Mouse (Mus musculus) heart, embryonic 13.5 days (tissue): ENCODE measurements around the gene Rffl. TPM values are rescaled to one million over a fixed set of nuclear protein-coding genes. Genes with fewer than 3 reads are reported as not detected.
A peak's percentile ranks its signal among the peaks of the same experiment; 100 is the strongest.

Experiments used
- ATAC-seq: fragments of 200-750 bp; cut with Nextera tagmentation; 2 replicates; pipeline ENCODE4 v1.8.0; 2017; ENCODE audit warnings: moderate TSS enrichment; ENCODE audit not compliant: insufficient number of reproducible peaks, low FRiP score, low TSS enrichment; ENCODE audit errors: extremely low read depth
- H3K27ac ChIP-seq: fragments of 300-500 bp; sonication (generic); replicated peaks from 2 replicates; pipeline ENCODE4 v1.5.1; 2015; ENCODE audit warnings: moderate library complexity, mild to moderate bottlenecking, inconsistent platforms
- H3K27me3 ChIP-seq: fragments of 300-500 bp; sonication (generic); replicated peaks from 2 replicates; pipeline ENCODE4 v1.6.1; 2015; ENCODE audit warnings: mild to moderate bottlenecking, inconsistent platforms
- H3K36me3 ChIP-seq: fragments of 300-500 bp; sonication (generic); 2 replicates; pipeline ENCODE4 v1.6.1; 2015; ENCODE audit warnings: mild to moderate bottlenecking, inconsistent platforms
- H3K4me1 ChIP-seq: fragments of 300-500 bp; sonication (generic); 2 replicates; pipeline ENCODE4 v1.6.1; 2015; ENCODE audit warnings: inconsistent platforms
- H3K4me2 ChIP-seq: fragments of 300-500 bp; sonication (generic); 2 replicates; pipeline ENCODE4 v1.6.1; 2015; ENCODE audit warnings: inconsistent platforms, mild to moderate bottlenecking, moderate library complexity
- H3K4me3 ChIP-seq: fragments of 300-500 bp; sonication (generic); 2 replicates; pipeline ENCODE4 v1.5.1; 2015; ENCODE audit warnings: moderate library complexity, mild to moderate bottlenecking, inconsistent platforms
- H3K9ac ChIP-seq: fragments of 300-500 bp; sonication (generic); 2 replicates; pipeline ENCODE4 v1.6.1; 2015; ENCODE audit warnings: inconsistent platforms, mild to moderate bottlenecking, moderate library complexity
- H3K9me3 ChIP-seq: fragments of 300-500 bp; sonication (generic); 2 replicates; pipeline ENCODE4 v1.6.1; 2016; ENCODE audit warnings: inconsistent platforms
- WGBS: fragments of 180-500 bp; shearing (Covaris S2); methylation state at CpG from one replicate; pipeline ENCODE4 v1.1.7; 2015; ENCODE audit warnings: mixed read lengths; 5-methylcytosine and 5-hydroxymethylcytosine counted together
- polyA plus RNA-seq: library from polyadenylated mRNA; unstranded; fragments of >200 nt; fragmentation: Nextera tagmentation; extraction: Ambion mirVana; gene quantifications from 2 replicates; pipeline ENCODE4 v1.2.1, GENCODE M21; 2015

The Rffl gene
- polyA plus RNA-seq, 1 experiment from 2014 or later: 5.3 TPM

- H3K4me1 ChIP-seq: peaks cover 14% of the 10 kb centered on the region
These were observed 51.7 kb downstream of the Rffl start for GRCm38 (mm10) chr11:82819350-82819749.

GRCm38 (mm10) chr11:82808485-82808884 lies 62.5 kb downstream of the Rffl start:
- no peak overlapping the region for H3K4me3 ChIP-seq

More at GRCm38 (mm10) chr11:82819350-82819749, 51.7 kb downstream of the Rffl start:
- H3K4me3 ChIP-seq: no peak overlapping the region
- H3K27me3 ChIP-seq: no peaks in the 10 kb centered on the region
- no peak overlapping the region for H3K27ac ChIP-seq
- no peak for ATAC-seq
- H3K9me3 ChIP-seq: no peaks in the 10 kb centered on the region
- H3K4me2 ChIP-seq: no peak overlapping the region
- WGBS: 46% methylated on average over 4 of the region's 4 CpGs
- H3K36me3 ChIP-seq: 0 out of 2 replicates have a peak, but pooled peaks cover 6% of the 10 kb centered on the region
- no peak overlapping the region for H3K9ac ChIP-seq

GRCm38 (mm10) chr11:82807370-82807769 lies 63.6 kb downstream of the Rffl start:
- Histone ChIP-seq H3K4me1 (peaks cover 33% of the 10 kb centered on the region), H3K27me3 (no peaks in the 10 kb centered on the region), H3K9me3 (no peaks in the 10 kb centered on the region), H3K4me2 (no peak overlapping the region), H3K27ac (no peak overlapping the region), H3K9ac (no peak overlapping the region), H3K36me3 (peaks cover 43% of the 10 kb centered on the region), H3K4me3 (no peak overlapping the region)
- ATAC-seq: no peak
- WGBS: 75% methylated on average over 3 of the region's 3 CpGs

More at GRCm38 (mm10) chr11:82808485-82808884, 62.5 kb downstream of the Rffl start:
- Histone ChIP-seq H3K4me1 (peaks cover 44% of the 10 kb centered on the region), H3K9me3 (no peaks in the 10 kb centered on the region), H3K27ac (peak overlapping the region; percentile 25; the same call in 1 of the 2 replicates), H3K27me3 (no peaks in the 10 kb centered on the region), H3K36me3 (peaks cover 35% of the 10 kb centered on the region), H3K9ac (no peak overlapping the region), H3K4me2 (no peak overlapping the region)
- WGBS: 49% methylated on average over 5 of the region's 5 CpGs
- ATAC-seq: no peak; the same call in 1 of the 2 replicates

GRCm38 (mm10) chr11:82806656-82807055 lies 64.4 kb downstream of the Rffl start:
- Histone ChIP-seq H3K27ac (no peak overlapping the region), H3K36me3 (peaks cover 50% of the 10 kb centered on the region), H3K9me3 (no peaks in the 10 kb centered on the region), H3K9ac (no peak overlapping the region), H3K27me3 (no peaks in the 10 kb centered on the region), H3K4me2 (no peak overlapping the region), H3K4me3 (no peak overlapping the region), H3K4me1 (peaks cover 27% of the 10 kb centered on the region)
- no peak for ATAC-seq
- WGBS: 48% methylated on average over 3 of the region's 3 CpGs

DNA sequence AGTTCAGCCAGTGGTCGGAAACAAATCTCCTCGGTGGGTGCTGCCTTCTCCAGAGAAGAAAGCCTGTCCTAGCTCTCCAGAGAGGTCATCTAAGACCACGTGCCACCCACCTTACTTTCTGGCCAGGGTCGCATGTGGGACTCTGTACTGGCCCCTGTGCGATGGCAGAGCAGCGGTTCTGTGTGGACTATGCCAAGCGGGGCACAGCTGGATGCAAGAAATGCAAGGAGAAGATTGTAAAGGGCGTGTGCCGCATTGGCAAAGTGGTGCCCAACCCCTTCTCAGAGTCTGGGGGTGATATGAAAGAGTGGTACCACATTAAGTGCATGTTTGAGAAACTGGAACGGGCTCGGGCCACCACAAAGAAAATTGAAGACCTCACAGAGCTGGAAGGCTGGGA lies 87.6 kb downstream of the Rffl start:
- H3K27ac ChIP-seq: no peak overlapping the region
- no peak overlapping the region for H3K9ac ChIP-seq
- no peaks in the 10 kb centered on the region for H3K9me3 ChIP-seq
- no peaks in the 10 kb centered on the region for H3K27me3 ChIP-seq
- no peak overlapping the region for H3K4me2 ChIP-seq
- no peak overlapping the region for H3K4me3 ChIP-seq
- peaks cover 54% of the 10 kb centered on the region for H3K36me3 ChIP-seq
- no peak for ATAC-seq
- 85% methylated on average over 11 of the region's 11 CpGs for WGBS
- H3K4me1 ChIP-seq: peaks cover 20% of the 10 kb centered on the region

DNA sequence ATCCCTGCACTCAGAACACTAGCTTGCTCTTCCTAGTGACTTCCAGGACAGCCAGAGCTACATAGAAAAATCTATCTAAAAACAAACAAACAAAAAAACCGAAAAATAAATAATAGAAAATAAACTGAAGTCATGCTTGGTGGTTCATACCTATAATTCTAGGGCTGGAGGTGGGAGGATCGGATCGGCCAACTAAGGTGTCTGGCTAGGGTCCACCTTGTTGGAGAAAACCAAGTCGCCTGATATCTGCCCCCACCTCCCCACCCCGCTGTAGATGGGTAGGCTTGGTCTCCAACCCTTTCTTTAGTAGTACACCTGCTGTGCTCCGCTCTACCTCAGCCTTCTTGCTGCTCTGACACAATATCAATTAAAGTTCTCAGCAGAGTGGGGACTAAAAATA lies 88.8 kb downstream of the Rffl start:
- H3K4me2 ChIP-seq: peak overlapping the region; percentile 80
- no peak for ATAC-seq
- peaks cover 41% of the 10 kb centered on the region for H3K36me3 ChIP-seq
- WGBS: 44% methylated on average over 6 of the region's 6 CpGs
- no peaks in the 10 kb centered on the region for H3K27me3 ChIP-seq
- H3K9me3 ChIP-seq: no peaks in the 10 kb centered on the region
- H3K4me3 ChIP-seq: peak overlapping the region; percentile 94
- H3K27ac ChIP-seq: peak overlapping the region; percentile 98
- H3K9ac ChIP-seq: peak overlapping the region; percentile 98
- peaks cover 20% of the 10 kb centered on the region for H3K4me1 ChIP-seq

DNA sequence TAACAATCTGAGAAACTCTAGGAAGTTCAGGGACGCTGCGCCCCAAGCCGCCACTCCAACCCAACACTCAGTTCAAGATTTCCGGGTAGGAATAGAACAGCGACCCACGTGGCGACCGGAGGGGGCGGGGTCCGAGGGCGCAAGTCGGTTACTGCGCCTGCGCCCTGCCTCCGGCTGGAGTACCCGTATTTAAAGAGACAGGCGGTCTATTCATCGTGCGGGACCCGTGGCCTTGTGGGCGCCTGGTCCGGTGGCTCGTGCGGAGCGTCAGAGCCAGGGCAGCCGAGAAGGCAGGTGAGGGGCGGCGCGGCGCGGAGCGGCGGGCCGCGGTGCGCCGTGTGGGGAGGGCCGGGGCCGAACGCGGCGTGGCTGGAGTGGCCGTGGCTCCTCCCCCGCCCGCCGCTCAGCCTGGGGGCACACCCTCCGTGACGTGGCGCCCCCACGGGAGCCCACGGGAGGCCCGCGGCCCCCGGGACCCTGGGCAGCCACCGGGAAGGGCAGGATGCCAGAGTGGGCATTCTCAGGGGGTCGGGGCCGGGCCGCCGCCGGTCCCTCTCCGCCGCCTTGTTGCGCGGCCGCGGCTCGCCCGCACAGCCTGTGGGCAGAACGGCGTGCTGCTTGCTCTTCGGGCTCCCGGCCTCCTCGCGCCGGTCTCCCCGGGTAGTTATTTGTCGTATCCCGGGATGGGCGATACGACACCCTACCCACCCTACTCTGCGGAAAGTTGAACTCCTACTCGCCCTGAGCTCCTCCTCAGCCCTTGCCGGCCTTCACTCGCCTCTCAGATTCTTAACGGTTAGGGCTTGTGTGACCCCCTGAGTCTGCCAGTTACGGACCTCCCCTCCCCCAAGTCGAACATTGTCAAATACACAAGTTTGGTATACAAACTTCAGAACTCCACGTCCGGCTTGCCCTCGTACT lies 89.8 kb downstream of the Rffl start, which contains the start of gene Lig3:
TSS of gene Lig3 (plus strand) at position 126 of the 921 bp plus-strand sequence.
- Histone ChIP-seq H3K27me3 (no peaks in the 10 kb centered on the region), H3K36me3 (peaks cover 32% of the 10 kb centered on the region), H3K4me3 (peak within 1 kb of the TSS; percentile 94), H3K9me3 (no peaks in the 10 kb centered on the region), H3K9ac (peak within 1 kb of the TSS; percentile 98), H3K27ac (peak within 1 kb of the TSS; percentile 98), H3K4me2 (peak within 1 kb of the TSS; percentile 80), H3K4me1 (peaks cover 20% of the 10 kb centered on the region)
- WGBS: under 1% methylated on average over 81 of the region's 90 CpGs
- ATAC-seq: peak; percentile 95

GRCm38 (mm10) chr11:82780134-82780533 lies 90.9 kb downstream of the Rffl start:
- Histone ChIP-seq H3K4me3 (peak overlapping the region; percentile 94), H3K9ac (peak overlapping the region; percentile 98), H3K4me2 (peak overlapping the region; percentile 80), H3K9me3 (no peaks in the 10 kb centered on the region), H3K36me3 (peaks cover 21% of the 10 kb centered on the region), H3K27me3 (no peaks in the 10 kb centered on the region), H3K4me1 (peaks cover 20% of the 10 kb centered on the region), H3K27ac (peak overlapping the region; percentile 98; the same call in 1 of the 2 replicates)
- ATAC-seq: no peak
- WGBS: 42% methylated on average over 5 of the region's 5 CpGs

DNA sequence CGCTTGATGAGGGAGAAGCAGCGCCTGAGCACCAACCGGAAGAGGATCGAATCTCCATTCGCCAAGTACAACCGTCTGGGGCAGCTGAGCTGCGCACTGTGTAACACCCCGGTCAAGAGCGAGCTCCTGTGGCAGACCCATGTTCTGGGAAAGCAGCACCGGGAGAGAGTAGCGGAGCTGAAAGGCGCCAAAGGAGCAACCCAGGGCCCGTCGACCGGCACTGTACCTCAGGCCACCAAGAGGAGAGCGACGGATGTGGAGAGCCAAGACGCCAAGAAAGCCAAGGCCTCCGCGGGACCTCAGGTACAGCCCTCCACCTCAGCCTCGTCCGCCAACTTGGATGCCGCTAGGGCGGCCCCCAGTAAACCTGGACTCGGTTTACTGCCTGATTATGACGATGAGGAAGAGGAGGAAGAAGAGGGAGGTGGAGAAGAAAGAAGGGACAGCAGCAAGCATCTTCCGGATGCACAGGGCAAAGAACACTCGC lies 106.5 kb downstream of the Rffl start:
- H3K27me3 ChIP-seq: 0 out of 2 replicates have a peak, but pooled peaks cover 3% of the 10 kb centered on the region
- H3K4me1 ChIP-seq: peaks cover 25% of the 10 kb centered on the region
- 0 out of 2 replicates have a peak, but pooled peaks cover 3% of the 10 kb centered on the region for H3K9me3 ChIP-seq
- H3K36me3 ChIP-seq: peaks cover 16% of the 10 kb centered on the region
- WGBS: under 1% methylated on average over 28 of the region's 28 CpGs
- H3K4me3 ChIP-seq: peak overlapping the region; percentile 86
- ATAC-seq: peak; percentile 48
- H3K4me2 ChIP-seq: peak overlapping the region; percentile 84
- H3K9ac ChIP-seq: peak overlapping the region; percentile 91
- H3K27ac ChIP-seq: peak overlapping the region; percentile 94

- peak; percentile 99 for ATAC-seq
- 0 out of 2 replicates have a peak, but pooled peaks cover 3% of the 10 kb centered on the region for H3K9me3 ChIP-seq
- peak within 1 kb of the TSS; percentile 94 for H3K27ac ChIP-seq
- H3K4me2 ChIP-seq: peak within 1 kb of the TSS; percentile 84
- H3K4me1 ChIP-seq: peaks cover 25% of the 10 kb centered on the region
- H3K36me3 ChIP-seq: peaks cover 10% of the 10 kb centered on the region
- 0 out of 2 replicates have a peak, but pooled peaks cover 7% of the 10 kb centered on the region for H3K27me3 ChIP-seq
- H3K9ac ChIP-seq: peak within 1 kb of the TSS; percentile 91
- peak within 1 kb of the TSS; percentile 86 for H3K4me3 ChIP-seq
- under 1% methylated on average over 44 of the region's 44 CpGs for WGBS
These were observed 107.1 kb downstream of the Rffl start, which contains the start of the genes Cct6b and Zfp830 for GRCm38 (mm10) chr11:82763742-82764437. Gene Cct6b (minus strand): TSS chr11:82764321. Gene Zfp830 (plus strand): TSS chr11:82764345.

DNA sequence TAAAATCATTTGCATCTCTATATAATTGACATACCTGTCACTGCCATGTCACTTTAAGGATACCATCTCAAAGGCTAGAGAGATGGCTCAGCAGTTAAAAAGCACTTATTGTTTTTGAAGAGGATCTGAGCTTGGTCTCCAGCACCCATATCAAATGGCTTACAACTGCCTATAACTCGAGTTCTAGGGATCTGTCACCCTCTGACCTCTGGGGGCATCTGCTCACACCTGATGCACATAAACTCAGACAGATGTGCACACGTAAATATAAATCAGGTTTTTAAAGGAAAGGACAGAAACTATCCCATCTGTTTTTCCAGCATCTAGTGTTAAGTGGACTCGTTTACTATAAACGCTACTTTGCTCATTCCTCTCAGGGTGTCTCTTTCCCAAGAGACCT lies 107.7 kb downstream of the Rffl start:
- 12% methylated on average over 4 of the region's 4 CpGs for WGBS
- Histone ChIP-seq H3K4me2 (peak overlapping the region; percentile 84), H3K36me3 (peaks cover 4% of the 10 kb centered on the region), H3K27ac (peak overlapping the region; percentile 94), H3K9ac (peak overlapping the region; percentile 91), H3K9me3 (0 out of 2 replicates have a peak, but pooled peaks cover 3% of the 10 kb centered on the region), H3K4me3 (peak overlapping the region; percentile 86), H3K4me1 (peaks cover 25% of the 10 kb centered on the region), H3K27me3 (peaks cover 8% of the 10 kb centered on the region; the same call in 1 of the 2 replicates)
- no peak for ATAC-seq
